Mouse (Mus musculus): Measurements from ENCODE around the gene Rnf10. TPM values are rescaled to one million over a fixed set of nuclear protein-coding genes. Genes with fewer than 3 reads are reported as not detected.
A peak's percentile ranks its signal among the peaks of the same experiment; 100 is the strongest.

Gene Rnf10
- total RNA-seq, 1 experiment, result 134 TPM

DNA sequence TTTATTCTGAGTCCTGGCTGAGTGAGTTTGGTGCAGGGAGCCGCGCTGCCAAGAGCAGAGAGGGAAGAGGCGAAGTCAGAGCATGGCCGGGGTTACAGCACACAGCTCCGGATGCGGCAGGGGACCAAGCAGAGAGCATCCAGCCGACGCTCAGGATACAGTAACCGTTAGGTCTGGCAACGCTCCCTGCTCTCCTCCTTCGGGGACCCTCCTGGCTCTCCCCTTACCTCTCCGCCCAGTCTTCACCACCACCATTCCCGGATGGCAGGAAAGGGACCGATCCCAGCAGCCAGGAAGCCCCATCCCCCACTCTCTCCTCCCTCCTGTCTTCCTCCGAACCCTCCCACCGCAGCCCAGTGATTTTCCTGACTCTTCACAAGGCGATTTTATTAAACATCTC is 57.8 kb downstream of the Rnf10 start:
- Histone ChIP-seq H3K4me1 (ENCODE audit: control insufficient read depth in 2 of 2, insufficient read depth in 2 of 2, low read length in 2 of 2, poor library complexity in 1 of 2) (peaks cover 5 to 8% of the 10 kb centered on the region in 2 experiments; a peak in 3 of 4 replicates), H3K9ac (ENCODE audit: insufficient read depth, low read depth, low read length, poor library complexity, severe bottlenecking) (peak overlapping the region; percentile 78), H3K9me3 (ENCODE audit: control insufficient read depth, insufficient read depth, low read depth, low read length) (no peaks in the 10 kb centered on the region), H3K27ac (ENCODE audit: insufficient read depth, low read depth, low read length, poor library complexity, severe bottlenecking) (no peak overlapping the region), H3K4me3 (ENCODE audit: insufficient read depth in 1 of 2, low read depth in 1 of 2, low read length in 2 of 2, poor library complexity in 1 of 2, severe bottlenecking in 1 of 2) (peak overlapping the region; percentile 64 to 70), H3K36me3 (ENCODE audit: control insufficient read depth, insufficient read depth, low read length, poor library complexity, severe bottlenecking) (no peaks in the 10 kb centered on the region)
- in situ Hi-C loops (cut with MboI; ENCODE audit: low sequenced_read_pairs in 2 of 2, unreplicated experiment in 2 of 2), result no loop called here
- no peak for TF ChIP-seq MAFK (IDR thresholded peaks at IDR 0.05; ENCODE audit: insufficient read depth, low read depth, low read length)
- DNase-seq (ENCODE audit: low read depth, low spot score), result no peak

DNA sequence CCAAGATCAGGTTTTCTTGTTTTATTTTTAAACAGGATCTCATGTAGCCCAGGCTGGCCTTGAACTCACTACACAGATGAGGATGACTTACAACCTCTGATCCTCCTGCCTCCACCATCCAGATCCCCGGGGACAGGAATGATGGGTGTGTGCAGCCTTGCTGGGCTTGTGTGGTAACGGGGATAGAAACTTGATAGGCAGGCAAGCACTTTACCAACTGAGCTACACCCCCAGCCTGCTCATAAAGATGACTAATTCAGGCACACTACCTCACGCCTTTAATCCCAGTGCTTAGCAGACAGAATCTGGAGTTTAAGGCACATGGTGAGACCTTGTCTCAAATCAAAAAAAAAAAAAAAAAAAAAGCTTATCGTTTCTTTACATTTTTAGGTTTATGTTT is 59.8 kb downstream of the Rnf10 start:
- H3K9ac ChIP-seq (ENCODE audit: insufficient read depth, low read depth, low read length, poor library complexity, severe bottlenecking), result no peak overlapping the region
- H3K4me3 ChIP-seq (ENCODE audit: insufficient read depth in 1 of 2, low read depth in 1 of 2, low read length in 2 of 2, poor library complexity in 1 of 2, severe bottlenecking in 1 of 2), result no peak overlapping the region
- in situ Hi-C loops (cut with MboI; ENCODE audit: low sequenced_read_pairs in 2 of 2, unreplicated experiment in 2 of 2), result no loop called here
- TF ChIP-seq HCFC1 (IDR thresholded peaks at IDR 0.05; ENCODE audit: borderline replicate concordance, insufficient read depth, low read length) (no peak), ZC3H11A (IDR thresholded peaks at IDR 0.05; ENCODE audit: borderline replicate concordance, low read depth, low read length) (no peak), ZNF384 (IDR thresholded peaks at IDR 0.05; ENCODE audit: low read depth, low read length) (no peak), MAFK (IDR thresholded peaks at IDR 0.05; ENCODE audit: insufficient read depth, low read depth, low read length) (no peak), CHD2 (IDR thresholded peaks at IDR 0.05; ENCODE audit: low read depth, low read length) (no peak)
- no peak overlapping the region for H3K27ac ChIP-seq (ENCODE audit: insufficient read depth, low read depth, low read length, poor library complexity, severe bottlenecking)
- DNase-seq (ENCODE audit: low read depth, low spot score), result no peak
- no peaks in the 10 kb centered on the region for H3K9me3 ChIP-seq (ENCODE audit: control insufficient read depth, insufficient read depth, low read depth, low read length)
- peaks cover 7 to 13% of the 10 kb centered on the region in 2 experiments; a peak in 3 of 4 replicates for H3K4me1 ChIP-seq (ENCODE audit: control insufficient read depth in 2 of 2, insufficient read depth in 2 of 2, low read length in 2 of 2, poor library complexity in 1 of 2)
- H3K36me3 ChIP-seq (ENCODE audit: control insufficient read depth, insufficient read depth, low read length, poor library complexity, severe bottlenecking), result no peaks in the 10 kb centered on the region

DNA sequence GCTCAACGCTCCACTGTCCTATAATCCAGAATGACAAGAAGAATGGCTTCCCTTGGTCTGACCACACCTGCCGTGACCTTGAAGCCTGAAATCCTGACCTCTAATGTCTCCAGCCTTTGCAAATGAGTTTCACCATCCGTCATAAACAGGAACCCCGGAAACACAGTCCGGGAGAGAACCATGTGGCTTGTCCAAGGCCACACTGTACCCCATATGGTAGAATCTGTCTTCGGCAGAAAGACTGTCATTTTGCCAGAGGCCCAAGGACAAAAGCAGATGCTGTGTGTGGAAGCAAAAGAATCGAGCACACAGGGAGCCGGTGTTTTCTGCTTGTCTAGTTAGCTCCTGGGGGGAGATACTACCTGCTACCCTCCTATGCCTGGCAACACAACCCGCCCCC is 60.2 kb downstream of the Rnf10 start:
- in situ Hi-C loops (cut with MboI; ENCODE audit: low sequenced_read_pairs in 2 of 2, unreplicated experiment in 2 of 2), result no loop called here
- Histone ChIP-seq H3K4me1 (ENCODE audit: control insufficient read depth in 2 of 2, insufficient read depth in 2 of 2, low read length in 2 of 2, poor library complexity in 1 of 2) (peaks cover 9 to 13% of the 10 kb centered on the region in 2 experiments; a peak in 3 of 4 replicates), H3K9me3 (ENCODE audit: control insufficient read depth, insufficient read depth, low read depth, low read length) (no peaks in the 10 kb centered on the region), H3K4me3 (ENCODE audit: insufficient read depth in 1 of 2, low read depth in 1 of 2, low read length in 2 of 2, poor library complexity in 1 of 2, severe bottlenecking in 1 of 2) (no peak overlapping the region), H3K36me3 (ENCODE audit: control insufficient read depth, insufficient read depth, low read length, poor library complexity, severe bottlenecking) (no peaks in the 10 kb centered on the region), H3K9ac (ENCODE audit: insufficient read depth, low read depth, low read length, poor library complexity, severe bottlenecking) (no peak overlapping the region), H3K27ac (ENCODE audit: insufficient read depth, low read depth, low read length, poor library complexity, severe bottlenecking) (no peak overlapping the region)
- DNase-seq (ENCODE audit: low read depth, low spot score), result no peak
- no peak for TF ChIP-seq MAFK (IDR thresholded peaks at IDR 0.05; ENCODE audit: insufficient read depth, low read depth, low read length)

DNA sequence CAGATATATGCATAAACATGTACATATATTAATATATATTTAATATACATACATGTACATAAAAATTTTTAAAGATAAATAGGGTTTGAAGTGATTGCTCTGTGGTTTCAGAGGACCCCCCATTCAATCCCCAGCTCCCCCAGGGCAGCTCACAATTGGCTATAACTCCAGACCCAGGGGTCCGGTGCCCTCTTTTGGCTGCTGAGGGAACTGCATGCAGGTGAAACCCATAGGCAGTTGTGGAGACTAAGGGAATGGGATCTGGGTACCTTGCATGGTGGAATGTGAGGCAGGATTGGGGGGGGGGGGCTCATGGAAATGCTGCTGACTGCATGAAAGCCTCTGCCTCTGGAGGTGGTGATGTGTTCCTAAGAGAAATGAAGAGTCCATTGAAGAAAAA is 62.3 kb downstream of the Rnf10 start:
- no peak overlapping the region for H3K9ac ChIP-seq (ENCODE audit: insufficient read depth, low read depth, low read length, poor library complexity, severe bottlenecking)
- no peaks in the 10 kb centered on the region for H3K36me3 ChIP-seq (ENCODE audit: control insufficient read depth, insufficient read depth, low read length, poor library complexity, severe bottlenecking)
- in situ Hi-C loops (cut with MboI; ENCODE audit: low sequenced_read_pairs in 2 of 2, unreplicated experiment in 2 of 2), result no loop called here
- no peak for DNase-seq (ENCODE audit: low read depth, low spot score)
- H3K4me1 ChIP-seq (ENCODE audit: control insufficient read depth in 2 of 2, insufficient read depth in 2 of 2, low read length in 2 of 2, poor library complexity in 1 of 2), result peaks cover 7 to 18% of the 10 kb centered on the region in 2 experiments; a peak in 3 of 4 replicates
- no peak overlapping the region for H3K27ac ChIP-seq (ENCODE audit: insufficient read depth, low read depth, low read length, poor library complexity, severe bottlenecking)
- H3K9me3 ChIP-seq (ENCODE audit: control insufficient read depth, insufficient read depth, low read depth, low read length), result no peaks in the 10 kb centered on the region
- no peak for TF ChIP-seq ZNF384 (IDR thresholded peaks at IDR 0.05; ENCODE audit: low read depth, low read length)
- no peak for TF ChIP-seq HCFC1 (IDR thresholded peaks at IDR 0.05; ENCODE audit: borderline replicate concordance, insufficient read depth, low read length)
- no peak for TF ChIP-seq CHD2 (IDR thresholded peaks at IDR 0.05; ENCODE audit: low read depth, low read length)
- no peak for TF ChIP-seq ZC3H11A (IDR thresholded peaks at IDR 0.05; ENCODE audit: borderline replicate concordance, low read depth, low read length)
- no peak for TF ChIP-seq MAFK (IDR thresholded peaks at IDR 0.05; ENCODE audit: insufficient read depth, low read depth, low read length)
- H3K4me3 ChIP-seq (ENCODE audit: insufficient read depth in 1 of 2, low read depth in 1 of 2, low read length in 2 of 2, poor library complexity in 1 of 2, severe bottlenecking in 1 of 2), result no peak overlapping the region

DNA sequence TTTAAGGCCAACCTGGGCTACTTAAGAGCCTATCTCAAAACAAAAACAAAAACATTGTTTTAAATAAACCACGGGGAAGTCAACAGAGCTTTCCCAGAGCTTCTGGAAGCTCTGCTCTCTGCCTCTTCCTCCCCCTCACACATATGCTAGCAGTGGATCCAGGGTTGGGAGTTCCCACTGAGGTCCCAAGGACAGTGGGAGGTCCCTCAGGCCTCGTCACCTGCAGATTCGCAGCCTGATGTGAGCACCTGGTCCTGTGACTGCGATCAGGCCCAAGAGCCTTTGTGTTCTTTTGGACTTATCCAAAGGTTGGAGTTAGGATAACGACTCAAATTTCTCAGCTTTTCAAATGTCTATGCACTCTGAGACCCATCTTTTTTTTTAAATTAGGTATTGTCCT is 64.1 kb downstream of the Rnf10 start:
- H3K27ac ChIP-seq (ENCODE audit: insufficient read depth, low read depth, low read length, poor library complexity, severe bottlenecking), result no peak overlapping the region
- TF ChIP-seq CHD2 (IDR thresholded peaks at IDR 0.05; ENCODE audit: low read depth, low read length), result no peak
- TF ChIP-seq MAFK (IDR thresholded peaks at IDR 0.05; ENCODE audit: insufficient read depth, low read depth, low read length), result no peak
- TF ChIP-seq HCFC1 (IDR thresholded peaks at IDR 0.05; ENCODE audit: borderline replicate concordance, insufficient read depth, low read length), result no peak
- TF ChIP-seq ZC3H11A (IDR thresholded peaks at IDR 0.05; ENCODE audit: borderline replicate concordance, low read depth, low read length), result no peak
- TF ChIP-seq ZNF384 (IDR thresholded peaks at IDR 0.05; ENCODE audit: low read depth, low read length), result no peak
- in situ Hi-C loops (cut with MboI; ENCODE audit: low sequenced_read_pairs in 2 of 2, unreplicated experiment in 2 of 2), result no loop called here
- H3K36me3 ChIP-seq (ENCODE audit: control insufficient read depth, insufficient read depth, low read length, poor library complexity, severe bottlenecking), result no peaks in the 10 kb centered on the region
- DNase-seq (ENCODE audit: low read depth, low spot score), result no peak
- H3K4me1 ChIP-seq (ENCODE audit: control insufficient read depth in 2 of 2, insufficient read depth in 2 of 2, low read length in 2 of 2, poor library complexity in 1 of 2), result peaks cover 7 to 18% of the 10 kb centered on the region in 2 experiments; a peak in 3 of 4 replicates
- no peaks in the 10 kb centered on the region for H3K9me3 ChIP-seq (ENCODE audit: control insufficient read depth, insufficient read depth, low read depth, low read length)
- no peak overlapping the region for H3K9ac ChIP-seq (ENCODE audit: insufficient read depth, low read depth, low read length, poor library complexity, severe bottlenecking)
- no peak overlapping the region for H3K4me3 ChIP-seq (ENCODE audit: insufficient read depth in 1 of 2, low read depth in 1 of 2, low read length in 2 of 2, poor library complexity in 1 of 2, severe bottlenecking in 1 of 2)
